Mouse (Mus musculus) ES-E14 (cell line): Measurements from ENCODE around the gene Slc2a12.

ENCODE experiments used
- CHD2 ChIP-seq: IDR thresholded peaks from 2 replicates; pipeline ENCODE4 v1.6.1; 2014; ENCODE audit warnings: mild to moderate bottlenecking, low read depth, low read length, inconsistent platforms
- MAFK ChIP-seq: IDR thresholded peaks from 2 replicates; pipeline ENCODE4 v1.6.1; 2014; ENCODE audit warnings: mild to moderate bottlenecking, low read depth, low read length, inconsistent platforms; ENCODE audit not compliant: insufficient read depth
- ZC3H11A ChIP-seq: IDR thresholded peaks from 2 replicates; pipeline ENCODE4 v1.6.1; 2012; ENCODE audit warnings: low read depth, mild to moderate bottlenecking, inconsistent platforms, low read length, borderline replicate concordance
- ZNF384 ChIP-seq: IDR thresholded peaks from 2 replicates; pipeline ENCODE4 v1.6.1; 2012; ENCODE audit warnings: low read depth, low read length, inconsistent platforms

- no peak for TF ChIP-seq MAFK
- TF ChIP-seq ZC3H11A: no peak
- no peak for TF ChIP-seq ZNF384
- TF ChIP-seq CHD2: no peak
Measured at GRCm38 (mm10) chr10:22751175-22751682, 106.4 kb downstream of the Slc2a12 start.
